Mouse (Mus musculus): Measurements from ENCODE around the gene Eef1a1.
"Not testable (repeated sequence)": the region's sequence is repeated elsewhere in the genome, so short reads cannot be mapped to it uniquely, and the experiment has no call there.

Gene Eef1a1

GRCm38 (mm10) chr9:78488890-78489420, at the start of gene Eef1a1:
Gene Eef1a1, minus strand, starts transcription at chr9:78489151.
- peak; percentile 71 for DNase-seq

- no peak for DNase-seq
Measured at GRCm38 (mm10) chr9:78538421-78538820, 49.5 kb upstream of the Eef1a1 start.

GRCm38 (mm10) chr9:78537154-78537873, 48.4 kb upstream of the Eef1a1 start:
- DNase-seq: no peak

GRCm38 (mm10) chr9:78534606-78535005, 45.7 kb upstream of the Eef1a1 start:
- DNase-seq: no peak

- peak; percentile 46 for DNase-seq
Measured at GRCm38 (mm10) chr9:78533296-78533935, 44.5 kb upstream of the Eef1a1 start.

- peak; percentile 87 for DNase-seq
Measured at GRCm38 (mm10) chr9:78532341-78532819, 43.4 kb upstream of the Eef1a1 start.

- DNase-seq: peak; percentile 64
Measured at GRCm38 (mm10) chr9:78531816-78532215, 42.9 kb upstream of the Eef1a1 start.

GRCm38 (mm10) chr9:78527767-78528381, 38.9 kb upstream of the Eef1a1 start:
- DNase-seq: peak; percentile 95

- peak; percentile 88 for DNase-seq
Measured at GRCm38 (mm10) chr9:78527301-78527761, 38.4 kb upstream of the Eef1a1 start.

- DNase-seq: no peak
Measured at GRCm38 (mm10) chr9:78526206-78526605, 37.3 kb upstream of the Eef1a1 start.

GRCm38 (mm10) chr9:78525451-78526135, 36.6 kb upstream of the Eef1a1 start:
- no peak for DNase-seq

GRCm38 (mm10) chr9:78521689-78522088, 32.7 kb upstream of the Eef1a1 start:
- peak; percentile 49 for DNase-seq

GRCm38 (mm10) chr9:78520780-78521601, 32.0 kb upstream of the Eef1a1 start:
- DNase-seq: peak; percentile 73

GRCm38 (mm10) chr9:78520127-78520779, 31.3 kb upstream of the Eef1a1 start:
- peak; percentile 57 for DNase-seq

- not testable (repeated sequence) for DNase-seq
Measured at GRCm38 (mm10) chr9:78517237-78517636, 28.3 kb upstream of the Eef1a1 start.

- no peak for DNase-seq
Measured at GRCm38 (mm10) chr9:78516125-78516524, 27.2 kb upstream of the Eef1a1 start.

- DNase-seq: no peak
Measured at GRCm38 (mm10) chr9:78514681-78515080, 25.7 kb upstream of the Eef1a1 start.

- DNase-seq: no peak
Measured at GRCm38 (mm10) chr9:78513776-78514500, 25.0 kb upstream of the Eef1a1 start.

- DNase-seq: no peak
Measured at GRCm38 (mm10) chr9:78511705-78512104, 22.8 kb upstream of the Eef1a1 start.

- DNase-seq: no peak
Measured at GRCm38 (mm10) chr9:78508106-78508786, 19.3 kb upstream of the Eef1a1 start.

Measured in kidney, adult 9 months (tissue).